Mouse (Mus musculus): ENCODE measurements around the gene Tmem242. TPM values are rescaled to one million over a fixed set of nuclear protein-coding genes. Genes with fewer than 3 reads are reported as not detected.
A peak's percentile ranks its signal among the peaks of the same experiment; 100 is the strongest.

The Tmem242 gene
- total and polyA plus RNA-seq, 3 experiments, result 68.9 to 83.1 (median 80.4) TPM

- H3K4me3 ChIP-seq (replicated peaks in 1 of 3; ENCODE audit: low read depth in 2 of 3, low read length in 2 of 3, poor library complexity in 1 of 3), result no peak overlapping the region
- peak; percentile 33 for DNase-seq (ENCODE audit: extremely low read depth)
- in situ Hi-C loops (cut with MboI; ENCODE audit: low pct_ligation_motif_present, low pct_unique_long_range_greater_than_20kb, low sequenced_read_pairs), result loop anchor here (25.0 kb wide), 1 partner anchor 591 kb away; no protein-coding TSS in a partner anchor
- no peaks in the 10 kb centered on the region for H3K79me2 ChIP-seq (replicated peaks; ENCODE audit: control insufficient read depth, extremely low read depth, insufficient read depth, poor library complexity, severe bottlenecking)
- dilution Hi-C loops (cut with MboI; ENCODE audit: extremely low pct_ligation_motif_present, extremely low pct_unique_long_range_greater_than_20kb, low sequenced_read_pairs), result no loop called here
- no peaks in the 10 kb centered on the region for H3K36me3 ChIP-seq (replicated peaks in 1 of 2; ENCODE audit: control insufficient read depth in 1 of 2, insufficient read depth in 1 of 2, low read length in 1 of 2)
- peak overlapping the region; percentile 5; the same call in 1 of the 2 replicates for H3K4me2 ChIP-seq (ENCODE audit: insufficient read depth, low read depth, poor library complexity, severe bottlenecking)
- H3K27me3 ChIP-seq (replicated peaks), result peaks cover 7% of the 10 kb centered on the region
- H3K4me1 ChIP-seq (ENCODE audit: control insufficient read depth in 1 of 2, insufficient read depth in 2 of 2), result no peaks in the 10 kb centered on the region
- no peak for TF ChIP-seq ETS1 (conservative IDR thresholded peaks at IDR 0.05; ENCODE audit: low read depth, low read length)
- no peak for TF ChIP-seq MEF2A (IDR thresholded peaks at IDR 0.05; ENCODE audit: borderline replicate concordance, low read depth, low read length)
- TF ChIP-seq ZNF384 (IDR thresholded peaks at IDR 0.05; ENCODE audit: low read depth, low read length), result no peak
- TF ChIP-seq ZKSCAN1 (IDR thresholded peaks at IDR 0.05; ENCODE audit: borderline replicate concordance, low read depth, low read length), result no peak
- no peak for TF ChIP-seq CTCF (conservative IDR thresholded peaks at IDR 0.05 in 1 of 2, IDR thresholded peaks at IDR 0.05 in 1 of 2; ENCODE audit: low read depth in 2 of 2, low read length in 2 of 2)
- TF ChIP-seq TCF12 (IDR thresholded peaks at IDR 0.05; ENCODE audit: low read depth, low read length), result no peak
- no peak for TF ChIP-seq RAD21 (IDR thresholded peaks at IDR 0.05; ENCODE audit: low read depth, low read length)
- no peak for TF ChIP-seq HCFC1 (IDR thresholded peaks at IDR 0.05; ENCODE audit: low read depth, low read length)
- TF ChIP-seq SMC3 (IDR thresholded peaks at IDR 0.05; ENCODE audit: low read depth, low read length), result no peak
- TF ChIP-seq JUND (conservative IDR thresholded peaks at IDR 0.05; ENCODE audit: low read depth, low read length), result no peak
- TF ChIP-seq ZMIZ1 (IDR thresholded peaks at IDR 0.05; ENCODE audit: low read depth, low read length), result no peak
- TF ChIP-seq CHD1 (IDR thresholded peaks at IDR 0.05; ENCODE audit: low read depth, low read length), result no peak
- TF ChIP-seq ELF1 (IDR thresholded peaks at IDR 0.05; ENCODE audit: low read depth, low read length), result no peak
- no peak for TF ChIP-seq MAZ (IDR thresholded peaks at IDR 0.05; ENCODE audit: low read depth, low read length)
- no peak for TF ChIP-seq RCOR1 (conservative IDR thresholded peaks at IDR 0.05; ENCODE audit: low read depth, low read length)
- no peak for TF ChIP-seq POLR2A (IDR thresholded peaks at IDR 0.05; ENCODE audit: low read depth, low read length)
- no peak for TF ChIP-seq PAX5 (IDR thresholded peaks at IDR 0.05; ENCODE audit: low read length)
- no peak overlapping the region for H3K9ac ChIP-seq (ENCODE audit: insufficient read depth, low read depth)
- no peaks in the 10 kb centered on the region for H3K9me3 ChIP-seq (replicated peaks; ENCODE audit: low read length)
- no peak overlapping the region for H3K27ac ChIP-seq (ENCODE audit: insufficient read depth, low read depth)
Measured at GRCm38 (mm10) chr17:5377930-5378310, 62.1 kb downstream of the Tmem242 start.

- 0 out of 2 replicates have a peak overlapping the region, but pooled peaks have one; percentile 5 for H3K4me2 ChIP-seq (ENCODE audit: insufficient read depth, low read depth, poor library complexity, severe bottlenecking)
- DNase-seq (ENCODE audit: extremely low read depth), result no peak
- H3K4me1 ChIP-seq (ENCODE audit: control insufficient read depth in 1 of 2, insufficient read depth in 2 of 2), result no peaks in the 10 kb centered on the region
- TF ChIP-seq SIN3A (IDR thresholded peaks at IDR 0.05; ENCODE audit: low read length), result no peak
- TF ChIP-seq CTCF (conservative IDR thresholded peaks at IDR 0.05 in 1 of 2, IDR thresholded peaks at IDR 0.05 in 1 of 2; ENCODE audit: low read depth in 2 of 2, low read length in 2 of 2), result no peak
- TF ChIP-seq ZC3H11A (IDR thresholded peaks at IDR 0.05; ENCODE audit: low read depth, low read length), result no peak
- no peak for TF ChIP-seq MAX (IDR thresholded peaks at IDR 0.05; ENCODE audit: low read length)
- no peak for TF ChIP-seq NELFE (IDR thresholded peaks at IDR 0.05; ENCODE audit: low read depth, low read length)
- no peak for TF ChIP-seq ETS1 (conservative IDR thresholded peaks at IDR 0.05; ENCODE audit: low read depth, low read length)
- no peak for TF ChIP-seq MYC (IDR thresholded peaks at IDR 0.05; ENCODE audit: low read depth, low read length)
- TF ChIP-seq MEF2A (IDR thresholded peaks at IDR 0.05; ENCODE audit: borderline replicate concordance, low read depth, low read length), result no peak
- TF ChIP-seq EP300 (IDR thresholded peaks at IDR 0.05; ENCODE audit: low read length), result no peak
- no peak for TF ChIP-seq GABPA (IDR thresholded peaks at IDR 0.05; ENCODE audit: insufficient replicate concordance, low read depth, low read length)
- no peak for TF ChIP-seq ELF1 (IDR thresholded peaks at IDR 0.05; ENCODE audit: low read depth, low read length)
- no peak for TF ChIP-seq ZKSCAN1 (IDR thresholded peaks at IDR 0.05; ENCODE audit: borderline replicate concordance, low read depth, low read length)
- no peak for TF ChIP-seq RAD21 (IDR thresholded peaks at IDR 0.05; ENCODE audit: low read depth, low read length)
- TF ChIP-seq SMC3 (IDR thresholded peaks at IDR 0.05; ENCODE audit: low read depth, low read length), result no peak
- TF ChIP-seq IRF4 (IDR thresholded peaks at IDR 0.05; ENCODE audit: low read depth, low read length), result no peak
- in situ Hi-C loops (cut with MboI; ENCODE audit: low pct_ligation_motif_present, low pct_unique_long_range_greater_than_20kb, low sequenced_read_pairs) (loop anchor here (25.0 kb wide), 1 partner anchor 590 kb away; no protein-coding TSS in a partner anchor), dilution Hi-C loops (cut with MboI; ENCODE audit: extremely low pct_ligation_motif_present, extremely low pct_unique_long_range_greater_than_20kb, low sequenced_read_pairs) (no loop called here)
- peaks cover 2% of the 10 kb centered on the region for H3K27me3 ChIP-seq (replicated peaks)
- H3K79me2 ChIP-seq (replicated peaks; ENCODE audit: control insufficient read depth, extremely low read depth, insufficient read depth, poor library complexity, severe bottlenecking), result no peaks in the 10 kb centered on the region
- H3K36me3 ChIP-seq (replicated peaks in 1 of 2; ENCODE audit: control insufficient read depth in 1 of 2, insufficient read depth in 1 of 2, low read length in 1 of 2), result no peaks in the 10 kb centered on the region
- no peaks in the 10 kb centered on the region for H3K9me3 ChIP-seq (replicated peaks; ENCODE audit: low read length)
- H3K4me3 ChIP-seq (replicated peaks in 1 of 3; ENCODE audit: low read depth in 2 of 3, low read length in 2 of 3, poor library complexity in 1 of 3), result no peak overlapping the region
- no peak overlapping the region for H3K27ac ChIP-seq (ENCODE audit: insufficient read depth, low read depth)
- no peak overlapping the region for H3K9ac ChIP-seq (ENCODE audit: insufficient read depth, low read depth)
Measured at GRCm38 (mm10) chr17:5377151-5377929, 62.7 kb downstream of the Tmem242 start.
